Mouse (Mus musculus): ENCODE measurements around the gene Ttll7.

- TF ChIP-seq POLR2A (IDR thresholded peaks at IDR 0.05; ENCODE audit: borderline replicate concordance, extremely low read depth, insufficient read depth, insufficient read length, poor library complexity, severe bottlenecking) (no peak), CTCF (IDR thresholded peaks at IDR 0.05; ENCODE audit: borderline replicate concordance, extremely low read depth, insufficient read depth, insufficient read length) (no peak)
These were observed 38.5 kb upstream of the Ttll7 start for GRCm38 (mm10) chr3:146813624-146814023.

Measured in brain, embryonic 14.5 days (tissue).